In the genomic region with DNA sequence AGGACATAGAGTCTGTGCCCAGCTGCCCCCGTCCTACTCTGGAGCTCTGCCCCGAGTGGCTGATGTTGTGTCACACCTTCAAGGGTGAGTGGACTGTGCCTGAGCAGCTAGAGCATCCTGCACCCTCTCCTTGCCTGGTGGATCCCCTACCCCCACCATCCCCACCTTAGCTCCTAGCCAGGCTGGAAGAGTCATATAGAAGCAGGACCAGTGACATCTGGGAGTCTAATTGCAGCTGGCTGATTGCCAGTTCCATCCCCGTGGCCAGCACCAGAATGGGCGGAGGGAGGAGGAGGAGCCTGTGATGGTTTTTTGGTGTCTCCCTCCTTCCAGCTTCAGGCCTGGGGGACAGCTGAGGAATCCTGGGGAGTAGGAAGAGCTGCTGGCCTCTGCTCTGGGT, we compare ENCODE assay signal across 8 mouse cellular contexts. TPM values are rescaled to one million over a fixed set of nuclear protein-coding genes. Genes with fewer than 3 reads are reported as not detected.
A peak's percentile ranks its signal among the peaks of the same experiment; 100 is the strongest.
DNase-seq lines count a peak whose midpoint lies in the region; ATAC-seq and TF ChIP-seq lines count a peak whose summit lies in the region.

No protein-coding gene starts in this region.

- H3K4me2 ChIP-seq in limb, embryonic 14.5 days (replicated peaks; ENCODE audit: low read depth, low read length, severe bottlenecking), result no peak overlapping the region

- H3K79me2 ChIP-seq in heart, adult 2 months (replicated peaks; ENCODE audit: control insufficient read depth, insufficient read depth, low read length), result no peaks in the 10 kb centered on the region

- 34% methylated on average over 4 of the region's 4 CpGs for WGBS in heart, adult 2 months
- 28% methylated on average over 4 of the region's 4 CpGs for WGBS in limb, embryonic 14.5 days

- no peak for TF ChIP-seq CTCF in heart, adult 2 months (IDR thresholded peaks at IDR 0.05)

- TF ChIP-seq EP300 in heart, adult 2 months (IDR thresholded peaks at IDR 0.05; ENCODE audit: insufficient read depth, low read depth, low read length), result no peak

- H3K27me3 ChIP-seq in heart, adult 2 months (ENCODE audit: control insufficient read depth, insufficient read depth, low read length), result no peaks in the 10 kb centered on the region
- no peaks in the 10 kb centered on the region for H3K27me3 ChIP-seq in limb, embryonic 14.5 days (ENCODE audit: control insufficient read depth, insufficient read depth, low read length)

- H3K4me1 ChIP-seq in heart, adult 2 months (ENCODE audit: control insufficient read depth, insufficient read depth, low read length), result peaks cover 63% of the 10 kb centered on the region
- H3K4me1 ChIP-seq in limb, embryonic 14.5 days (ENCODE audit: control insufficient read depth, insufficient read depth, low read length), result peaks cover 37% of the 10 kb centered on the region

- ATAC-seq in limb, embryonic 14.5 days (ENCODE audit: low FRiP score, low read depth), result no peak
- ATAC-seq in monocyte, adult 5-6 weeks (replicated peaks; ENCODE audit: insufficient number of reproducible peaks, low FRiP score, low TSS enrichment, poor library complexity, severe bottlenecking), result no peak

- TF ChIP-seq POLR2A in heart, adult 2 months (IDR thresholded peaks at IDR 0.05; ENCODE audit: insufficient read depth, low read depth, low read length), result no peak
- TF ChIP-seq POLR2A in limb, embryonic 14.5 days (IDR thresholded peaks at IDR 0.05; ENCODE audit: borderline replicate concordance, extremely low read depth, insufficient read depth, insufficient read length), result no peak

- H3K27ac ChIP-seq in heart, adult 2 months, result peak overlapping the region; percentile 71
- no peak overlapping the region for H3K27ac ChIP-seq in limb, embryonic 14.5 days (replicated peaks; ENCODE audit: low read depth, low read length)

- H3K4me3 ChIP-seq in heart, adult 2 months, result no peak overlapping the region
- H3K4me3 ChIP-seq in limb, embryonic 14.5 days (replicated peaks; ENCODE audit: low read length), result no peak overlapping the region

- no peaks in the 10 kb centered on the region for H3K36me3 ChIP-seq in heart, adult 2 months (ENCODE audit: control insufficient read depth, insufficient read depth, low read length)
- H3K36me3 ChIP-seq in limb, embryonic 14.5 days (ENCODE audit: control insufficient read depth, insufficient read depth, low read length), result peaks cover 7% of the 10 kb centered on the region; the same call in 1 of the 2 replicates

- H3K9ac ChIP-seq in heart, adult 2 months (ENCODE audit: low read depth, low read length), result no peak overlapping the region
- no peak overlapping the region for H3K9ac ChIP-seq in limb, embryonic 14.5 days (ENCODE audit: low read depth, low read length, severe bottlenecking)

- H3K9me3 ChIP-seq in limb, embryonic 14.5 days (ENCODE audit: control insufficient read depth, low read length), result no peaks in the 10 kb centered on the region

- intact Hi-C loops in left cerebral cortex, postnatal 4 days (cut with DNase I), result loop anchor here (10.0 kb wide), 1 partner anchor 1046 kb away; a partner anchor contains a TSS
- intact Hi-C loops in left cerebral cortex, postnatal 14 days (cut with DNase I), result loop anchor here (10.0 kb wide), 1 partner anchor 1036 kb away; a partner anchor contains a TSS
- intact Hi-C loops in heart, adult 2 months (cut with DNase I), result no loop called here

- peak; percentile 86 for DNase-seq in left cerebral cortex, postnatal 4 days
- no peak for DNase-seq in left cerebral cortex, postnatal 14 days (ENCODE audit: low spot score in 2 of 2)
- peak; percentile 68 for DNase-seq in brain, adult 2 months (ENCODE audit: low read depth, low spot score)
- DNase-seq in heart, adult 2 months, result peak; percentile 65 to 66
- peak; percentile 46 for DNase-seq in limb, embryonic 14.5 days (ENCODE audit: low spot score)
- DNase-seq in right cerebral cortex, postnatal 10 days (ENCODE audit: low spot score in 2 of 2), result no peak
- DNase-seq in spleen, postnatal 14 days (ENCODE audit: low spot score in 2 of 2), result no peak

RNA-seq across cellular contexts. Expression of a gene that starts 6.8 kb away (rescaled TPM):
- 100 to 1,000 TPM; 455 to 494 TPM for total RNA-seq in left cerebral cortex, postnatal 4 days (2021)
- 100 to 1,000 TPM; 246 to 250 TPM for total RNA-seq in left cerebral cortex, postnatal 14 days (2021)
- 10 to 100 TPM; 32.7 to 38.3 TPM for total RNA-seq in heart, adult 2 months (2021)
- 41.5 and 51.9 TPM in 2 replicates for polyA plus RNA-seq in heart, adult 2 months (2012; rRNA removed)
- polyA plus RNA-seq in limb, embryonic 14.5 days (2012; rRNA removed), result 89.5 and 146 TPM in 2 replicates
- polyA plus RNA-seq in limb, embryonic 14.5 days (2014; fragmentation: Nextera tagmentation; extraction: Ambion mirVana), result 35.4 and 41.1 TPM in 2 replicates
- total RNA-seq in monocyte, adult 5-6 weeks (2017), result 16.3 to 46.3 TPM (median 22.3 TPM) in 3 replicates

Comparison
In these comparisons a context has a peak if more than half of its experiments do, and no peak if none do; other contexts are left out.
1. DNase-seq: peak in left cerebral cortex, postnatal 4 days (single experiment), brain, adult 2 months (single experiment), heart, adult 2 months (2 of 2) and limb, embryonic 14.5 days (single experiment); none in left cerebral cortex, postnatal 14 days (0 of 2), right cerebral cortex, postnatal 10 days (0 of 2) and spleen, postnatal 14 days (0 of 2).